Mouse (Mus musculus) liver, embryonic 14.5 days (tissue): ENCODE data around the gene Dlg2. TPM values are rescaled to one million over a fixed set of nuclear protein-coding genes. Genes with fewer than 3 reads are reported as not detected.
"Not testable (repeated sequence)": the region's sequence is repeated elsewhere in the genome, so short reads cannot be mapped to it uniquely, and the experiment has no call there.

ENCODE experiments used
- ATAC-seq: fragments of 200-750 bp; cut with Nextera tagmentation; 2 replicates; pipeline ENCODE4 v1.8.0; 2017; ENCODE audit warnings: moderate number of reproducible peaks, mild to moderate bottlenecking, moderate library complexity; ENCODE audit not compliant: insufficient read depth
- DNase-seq, 3 experiments: peaks; one replicate each; pipeline ENCODE4 v3.0.0-alpha.2; 2012 to 2013; ENCODE audit warnings: low read depth in 3 of 3, low spot score in 3 of 3
- H3K27ac ChIP-seq: fragments of 300-500 bp; sonication (generic); 2 replicates; pipeline ENCODE4 v1.5.1; 2014; ENCODE audit warnings: moderate library complexity, mild to moderate bottlenecking, control low read depth, inconsistent platforms
- H3K27me3 ChIP-seq: fragments of 300-500 bp; sonication (generic); 2 replicates; pipeline ENCODE4 v1.6.1; 2014; ENCODE audit warnings: mild to moderate bottlenecking, low read length, moderate library complexity; ENCODE audit not compliant: control insufficient read depth, insufficient read depth
- H3K36me3 ChIP-seq: fragments of 300-500 bp; sonication (generic); replicated peaks from 2 replicates; pipeline ENCODE4 v1.6.1; 2014; ENCODE audit warnings: low read depth; ENCODE audit not compliant: control insufficient read depth, insufficient read depth
- H3K4me1 ChIP-seq, 2 experiments: fragments of 200-500 bp in 1 of 2; fragments of 300-500 bp in 1 of 2; sonication (generic) in 1 of 2; replicated peaks; 2 replicates each; pipeline ENCODE4 v1.6.1; 2012 to 2014; ENCODE audit warnings: antibody characterized with exemption in 1 of 2, inconsistent platforms in 1 of 2, low read length in 1 of 2; ENCODE audit not compliant: control insufficient read depth in 2 of 2, insufficient read depth in 2 of 2
- H3K4me2 ChIP-seq: fragments of 300-500 bp; sonication (generic); 2 replicates; pipeline ENCODE4 v1.6.1; 2014; ENCODE audit warnings: low read depth, mild to moderate bottlenecking, control low read depth, moderate library complexity
- H3K4me3 ChIP-seq, 2 experiments: fragments of 200-500 bp in 1 of 2; fragments of 300-500 bp in 1 of 2; sonication (generic) in 1 of 2; 2 replicates each; pipeline ENCODE4 v1.5.1; 2012 to 2014; ENCODE audit warnings: low read depth in 2 of 2, low read length in 2 of 2, mild to moderate bottlenecking in 2 of 2, control low read depth in 1 of 2, inconsistent platforms in 1 of 2, moderate library complexity in 1 of 2; ENCODE audit not compliant: insufficient read depth in 1 of 2
- H3K9ac ChIP-seq: fragments of 300-500 bp; sonication (generic); replicated peaks from 2 replicates; pipeline ENCODE4 v1.6.1; 2014; ENCODE audit warnings: mild to moderate bottlenecking, control low read depth, moderate library complexity
- H3K9me3 ChIP-seq: fragments of 300-500 bp; sonication (generic); 2 replicates; pipeline ENCODE4 v1.6.1; 2016; ENCODE audit warnings: low read length, mixed read lengths; ENCODE audit not compliant: control insufficient read depth
- CTCF ChIP-seq: IDR thresholded peaks from 2 replicates; pipeline ENCODE4 v1.5.1; 2016; ENCODE audit warnings: antibody characterized with exemption, low read depth, control low read depth
- EP300 ChIP-seq: IDR thresholded peaks from 2 replicates; pipeline ENCODE4 v1.6.1; 2016; ENCODE audit warnings: antibody characterized with exemption, low read depth
- WGBS: fragments of 180-500 bp; shearing (Covaris S2); extraction: QIAGEN DNeasy Blood & Tissue Kit; methylation state at CpG from one replicate; pipeline ENCODE4 v1.1.7; 2014; ENCODE audit not compliant: insufficient replicate concordance; 5-methylcytosine and 5-hydroxymethylcytosine counted together
- polyA plus RNA-seq, 2 experiments: library from polyadenylated mRNA; depleted of rRNA in 1 of 2; stranded (reverse) in 1 of 2; unstranded in 1 of 2; fragments of >200 nt; fragmentation: Nextera tagmentation in 1 of 2; extraction: Ambion mirVana in 1 of 2; gene quantifications; 2 replicates each; pipeline versions ENCODE4 v1.2.1 to v1.2.3; 2012 to 2014

Dlg2 gene
- polyA plus RNA-seq, 2 experiments, result 0.33 to 0.44 TPM

GRCm38 (mm10) chr7:90791522-90791921, 315.1 kb downstream of the Dlg2 start:
- Histone ChIP-seq H3K4me2 (no peak overlapping the region), H3K9ac (no peak overlapping the region), H3K27me3 (no peaks in the 10 kb centered on the region), H3K36me3 (no peaks in the 10 kb centered on the region), H3K27ac (no peak overlapping the region), H3K4me1 (no peaks in the 10 kb centered on the region), H3K9me3 (no peaks in the 10 kb centered on the region), H3K4me3 (no peak overlapping the region)
- TF ChIP-seq CTCF, result no peak
- no peak for TF ChIP-seq EP300
- ATAC-seq (no peak), DNase-seq (no peak)
- WGBS, result 38% methylated on average over 1 of the region's 1 CpGs

- TF ChIP-seq CTCF (no peak), EP300 (no peak)
- no peak overlapping the region for H3K4me3 ChIP-seq
- no peaks in the 10 kb centered on the region for H3K27me3 ChIP-seq
- no peak overlapping the region for H3K9ac ChIP-seq
- no peak for ATAC-seq
- H3K4me2 ChIP-seq, result no peak overlapping the region
- no peak overlapping the region for H3K27ac ChIP-seq
- H3K9me3 ChIP-seq, result no peaks in the 10 kb centered on the region
- no peak for DNase-seq
- 69% methylated on average over 3 of the region's 3 CpGs for WGBS
- no peaks in the 10 kb centered on the region for H3K4me1 ChIP-seq
- no peaks in the 10 kb centered on the region for H3K36me3 ChIP-seq
Observed at GRCm38 (mm10) chr7:90825640-90826039, 349.2 kb downstream of the Dlg2 start.

GRCm38 (mm10) chr7:90841276-90841675, 364.8 kb downstream of the Dlg2 start:
- Histone ChIP-seq H3K4me3 (no peak overlapping the region), H3K4me1 (no peaks in the 10 kb centered on the region), H3K27me3 (no peaks in the 10 kb centered on the region), H3K27ac (no peak overlapping the region), H3K36me3 (no peaks in the 10 kb centered on the region), H3K9ac (no peak overlapping the region), H3K4me2 (no peak overlapping the region), H3K9me3 (no peaks in the 10 kb centered on the region)
- TF ChIP-seq CTCF, result no peak
- TF ChIP-seq EP300, result no peak
- no peak for DNase-seq
- 44% methylated on average over 4 of the region's 4 CpGs for WGBS
- no peak for ATAC-seq

GRCm38 (mm10) chr7:90843345-90844293, 367.1 kb downstream of the Dlg2 start:
- no peaks in the 10 kb centered on the region for H3K27me3 ChIP-seq
- DNase-seq (no peak), ATAC-seq (no peak)
- TF ChIP-seq CTCF (no peak), EP300 (no peak)
- no peaks in the 10 kb centered on the region for H3K36me3 ChIP-seq
- H3K9ac ChIP-seq, result no peak overlapping the region
- no peak overlapping the region for H3K4me2 ChIP-seq
- 32% methylated on average over 5 of the region's 5 CpGs for WGBS
- H3K4me3 ChIP-seq, result no peak overlapping the region
- no peaks in the 10 kb centered on the region for H3K9me3 ChIP-seq
- H3K4me1 ChIP-seq, result no peaks in the 10 kb centered on the region
- H3K27ac ChIP-seq, result no peak overlapping the region

GRCm38 (mm10) chr7:90876796-90877195, 400.3 kb downstream of the Dlg2 start:
- H3K9me3 ChIP-seq, ATAC-seq, H3K4me2 ChIP-seq, H3K4me1 ChIP-seq, H3K9ac ChIP-seq, H3K4me3 ChIP-seq, H3K36me3 ChIP-seq, H3K27ac ChIP-seq, DNase-seq, H3K27me3 ChIP-seq: not testable (repeated sequence)
- WGBS, result 40% methylated on average over 4 of the region's 4 CpGs
